In the genomic region with DNA sequence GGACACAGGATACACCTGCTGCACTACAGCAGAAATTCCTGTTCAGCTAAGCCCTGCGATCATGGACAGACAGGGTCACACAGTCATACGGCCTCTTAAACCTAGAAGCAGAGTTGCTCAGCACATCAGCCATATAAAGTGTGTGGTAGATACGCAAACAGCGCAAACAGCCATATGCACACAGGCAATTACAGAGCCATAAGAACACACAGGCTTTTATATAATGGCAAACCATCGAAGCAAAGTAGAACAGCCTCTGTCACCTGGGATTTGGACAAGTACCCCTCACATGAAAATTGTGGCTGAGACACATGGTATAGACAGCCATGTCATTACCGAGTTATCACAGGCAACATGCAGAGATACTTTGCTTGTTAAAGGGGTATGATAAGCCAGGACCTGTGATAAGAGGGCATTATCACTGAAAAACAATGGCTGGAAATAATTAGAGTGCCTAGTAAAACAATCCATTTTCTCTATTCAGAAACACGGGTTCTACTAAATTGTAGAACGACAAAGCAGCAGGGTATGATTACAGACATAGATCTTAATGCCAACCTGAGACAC, we compare ENCODE assay signal across 8 mouse cellular contexts. TPM values are rescaled to one million over a fixed set of nuclear protein-coding genes. Genes with fewer than 3 reads are reported as not detected.
DNase-seq lines count a peak whose midpoint lies in the region; ATAC-seq and TF ChIP-seq lines count a peak whose summit lies in the region.

No protein-coding gene starts in this region.

- H3ac ChIP-seq in myocyte (ENCODE audit: control insufficient read depth, insufficient read length) = no peak overlapping the region

- H3K79me2 ChIP-seq in myocyte (ENCODE audit: control insufficient read depth, insufficient read depth) = no peaks in the 10 kb centered on the region

- no peak for ATAC-seq in intestine, embryonic 14.5 days (replicated peaks; ENCODE audit: low FRiP score, low TSS enrichment, low read depth)
- ATAC-seq in activated CD4-positive, CD25-positive, alpha-beta regulatory T cell, adult 4 months = no peak

- no peak overlapping the region; the same call in 1 of the 2 replicates for H3K9ac ChIP-seq in intestine, embryonic 14.5 days (ENCODE audit: low read length)

- whole genome bisulfite sequencing in embryonic facial prominence, embryonic 10.5 days = 42% methylated on average over 8 of the region's 8 CpGs
- WGBS in intestine, embryonic 14.5 days = 32% methylated on average over 8 of the region's 8 CpGs

- no peak for TF ChIP-seq POLR2A in myocyte (IDR thresholded peaks at IDR 0.05; ENCODE audit: insufficient read length, low read depth)

- no peak for DNase-seq in layer of hippocampus, adult 2 months (ENCODE audit: low spot score in 2 of 2)
- DNase-seq in layer of hippocampus, adult 11-12 months (ENCODE audit: low spot score) = no peak
- no peak for DNase-seq in embryonic facial prominence, embryonic 10.5 days (ENCODE audit: low spot score)
- peak; percentile 69 for DNase-seq in intestine, embryonic 14.5 days (ENCODE audit: low spot score)
- no peak for DNase-seq in cerebellum, adult 11-12 months
- no peak for DNase-seq in layer of hippocampus, adult 9-10 months (ENCODE audit: low spot score)

- no peaks in the 10 kb centered on the region for H3K36me3 ChIP-seq in embryonic facial prominence, embryonic 10.5 days (replicated peaks)
- no peaks in the 10 kb centered on the region for H3K36me3 ChIP-seq in intestine, embryonic 14.5 days (ENCODE audit: control insufficient read depth, insufficient read depth, low read length)
- no peaks in the 10 kb centered on the region for H3K36me3 ChIP-seq in myocyte (ENCODE audit: control insufficient read depth, insufficient read depth)

- H3K27me3 ChIP-seq in embryonic facial prominence, embryonic 10.5 days (replicated peaks; ENCODE audit: low read depth, poor library complexity, severe bottlenecking) = peaks cover 44% of the 10 kb centered on the region
- 0 out of 2 replicates have a peak, but pooled peaks cover 11% of the 10 kb centered on the region for H3K27me3 ChIP-seq in intestine, embryonic 14.5 days (replicated peaks; ENCODE audit: control insufficient read depth, insufficient read depth, low read length)
- no peaks in the 10 kb centered on the region for H3K27me3 ChIP-seq in myocyte (ENCODE audit: control insufficient read depth, insufficient read depth, insufficient read length)

- H3K4me2 ChIP-seq in intestine, embryonic 14.5 days (ENCODE audit: low read length) = peak overlapping the region; percentile 98
- peak overlapping the region; percentile 95 for H3K4me2 ChIP-seq in myocyte (ENCODE audit: low read depth)

- no peak for TF ChIP-seq CTCF in layer of hippocampus, adult 2 months (conservative IDR thresholded peaks at IDR 0.05)

- peak overlapping the region; percentile 76 for H3K4me3 ChIP-seq in layer of hippocampus, adult 2 months
- peak overlapping the region; percentile 71 for H3K4me3 ChIP-seq in embryonic facial prominence, embryonic 10.5 days
- H3K4me3 ChIP-seq in intestine, embryonic 14.5 days (ENCODE audit: low read depth, low read length) = peak overlapping the region; percentile 48
- peak overlapping the region; percentile 24 for H3K4me3 ChIP-seq in myocyte

- H3K9me3 ChIP-seq in embryonic facial prominence, embryonic 10.5 days = no peaks in the 10 kb centered on the region
- no peaks in the 10 kb centered on the region for H3K9me3 ChIP-seq in intestine, embryonic 14.5 days (ENCODE audit: control insufficient read depth, low read length)

- H3K4me1 ChIP-seq in embryonic facial prominence, embryonic 10.5 days = peaks cover 68% of the 10 kb centered on the region
- H3K4me1 ChIP-seq in intestine, embryonic 14.5 days (replicated peaks; ENCODE audit: control insufficient read depth, insufficient read depth, low read length) = peaks cover 28% of the 10 kb centered on the region

- H3K27ac ChIP-seq in layer of hippocampus, adult 2 months = peak overlapping the region; percentile 100
- H3K27ac ChIP-seq in embryonic facial prominence, embryonic 10.5 days (replicated peaks) = peak overlapping the region; percentile 85
- H3K27ac ChIP-seq in intestine, embryonic 14.5 days (ENCODE audit: low read depth) = peak overlapping the region; percentile 85

TF ChIP-seq in myocyte, 11 proteins besides CTCF, POLR2A, EP300 and RAD21:
- no peak for TF ChIP-seq MYOD1 (IDR thresholded peaks at IDR 0.05; ENCODE audit: control insufficient read depth in 1 of 3, insufficient read length in 2 of 3, low read depth in 2 of 3)
- no peak for TF ChIP-seq SRF (IDR thresholded peaks at IDR 0.05; ENCODE audit: control insufficient read depth, insufficient read length, low read depth)
- no peak for TF ChIP-seq MYOG (IDR thresholded peaks at IDR 0.05; ENCODE audit: control insufficient read depth in 1 of 3, insufficient read depth in 1 of 3, insufficient read length in 2 of 3, low read depth in 2 of 3)
- TF ChIP-seq USF1 (IDR thresholded peaks at IDR 0.05; ENCODE audit: low read depth) = no peak
- no peak for TF ChIP-seq MAX (IDR thresholded peaks at IDR 0.05; ENCODE audit: low read depth)
- TF ChIP-seq CEBPB (IDR thresholded peaks at IDR 0.05; ENCODE audit: insufficient read depth, poor library complexity, severe bottlenecking) = no peak
- TF ChIP-seq TCF12 (IDR thresholded peaks at IDR 0.05; ENCODE audit: insufficient read depth, poor library complexity, severe bottlenecking) = no peak
- no peak for TF ChIP-seq POLR2AphosphoS2 (IDR thresholded peaks at IDR 0.05; ENCODE audit: insufficient read length, low read depth)
- TF ChIP-seq REST (IDR thresholded peaks at IDR 0.05; ENCODE audit: insufficient read depth, insufficient read length) = no peak
- no peak for TF ChIP-seq TCF3 (IDR thresholded peaks at IDR 0.05; ENCODE audit: insufficient read length, low read depth)
- no peak for TF ChIP-seq E2F4 (IDR thresholded peaks at IDR 0.05; ENCODE audit: insufficient read depth)

RNA-seq across cellular contexts. Expression of gene Hook2, which starts 3.9 kb away (rescaled TPM):
- total RNA-seq in layer of hippocampus, adult 2 months (2021) = 1 to 10 TPM; 9.2 to 10.0 TPM
- 19.5 and 20.0 TPM in 2 replicates for polyA plus RNA-seq in embryonic facial prominence, embryonic 10.5 days (2016; fragmentation: Nextera tagmentation; extraction: Ambion mirVana)
- 36.0 and 40.7 TPM in 2 replicates for polyA plus RNA-seq in intestine, embryonic 14.5 days (2014; fragmentation: Nextera tagmentation; extraction: Ambion mirVana)
- 9.3 TPM for polyA plus RNA-seq in myocyte (2012; fragmentation: generic; extraction: Trizol)
- polyA plus RNA-seq in activated CD4-positive, CD25-positive, alpha-beta regulatory T cell, adult 4 months (2017; shearing (Covaris generic)) = 1 to 10 TPM; 2.6 to 3.0 TPM

RNA-seq across cellular contexts. Expression of gene Junb, which starts 7.9 kb away (rescaled TPM):
- 10 to 100 TPM; 57.7 to 63.0 TPM for total RNA-seq in layer of hippocampus, adult 2 months (2021)
- polyA plus RNA-seq in embryonic facial prominence, embryonic 10.5 days (2016; fragmentation: Nextera tagmentation; extraction: Ambion mirVana) = 6.6 and 6.7 TPM in 2 replicates
- polyA plus RNA-seq in intestine, embryonic 14.5 days (2014; fragmentation: Nextera tagmentation; extraction: Ambion mirVana) = 14.4 and 17.2 TPM in 2 replicates
- polyA plus RNA-seq in myocyte (2012; fragmentation: generic; extraction: Trizol) = 140 TPM
- 10 to 100 TPM; 28.9 to 30.5 TPM for polyA plus RNA-seq in activated CD4-positive, CD25-positive, alpha-beta regulatory T cell, adult 4 months (2017; shearing (Covaris generic))

RNA-seq across cellular contexts. Expression of gene Rnaseh2a, which starts 16.9 kb away (rescaled TPM):
- total RNA-seq in layer of hippocampus, adult 2 months (2021) = 10 to 100 TPM; 43.0 to 46.9 TPM
- 147 and 148 TPM in 2 replicates for polyA plus RNA-seq in embryonic facial prominence, embryonic 10.5 days (2016; fragmentation: Nextera tagmentation; extraction: Ambion mirVana)
- polyA plus RNA-seq in intestine, embryonic 14.5 days (2014; fragmentation: Nextera tagmentation; extraction: Ambion mirVana) = 132 and 141 TPM in 2 replicates
- polyA plus RNA-seq in myocyte (2012; fragmentation: generic; extraction: Trizol) = 74.1 TPM
- polyA plus RNA-seq in activated CD4-positive, CD25-positive, alpha-beta regulatory T cell, adult 4 months (2017; shearing (Covaris generic)) = 10 to 100 TPM; 68.9 to 91.0 TPM

RNA-seq across cellular contexts. Expression of gene Prdx2, which starts 17.1 kb away (rescaled TPM):
- total RNA-seq in layer of hippocampus, adult 2 months (2021) = 100 to 1,000 TPM; 323 to 345 TPM
- 1,193 and 1,272 TPM in 2 replicates for polyA plus RNA-seq in embryonic facial prominence, embryonic 10.5 days (2016; fragmentation: Nextera tagmentation; extraction: Ambion mirVana)
- 771 and 821 TPM in 2 replicates for polyA plus RNA-seq in intestine, embryonic 14.5 days (2014; fragmentation: Nextera tagmentation; extraction: Ambion mirVana)
- polyA plus RNA-seq in myocyte (2012; fragmentation: generic; extraction: Trizol) = 432 TPM
- polyA plus RNA-seq in activated CD4-positive, CD25-positive, alpha-beta regulatory T cell, adult 4 months (2017; shearing (Covaris generic)) = 100 to 1,000 TPM; 246 to 312 TPM

RNA-seq across cellular contexts. Expression of gene Gm49661, which starts 17.2 kb away (rescaled TPM):
- total RNA-seq in layer of hippocampus, adult 2 months (2021) = not detected
- polyA plus RNA-seq in embryonic facial prominence, embryonic 10.5 days (2016; fragmentation: Nextera tagmentation; extraction: Ambion mirVana) = not detected in 2 replicates
- polyA plus RNA-seq in intestine, embryonic 14.5 days (2014; fragmentation: Nextera tagmentation; extraction: Ambion mirVana) = not detected in 2 replicates
- polyA plus RNA-seq in myocyte (2012; fragmentation: generic; extraction: Trizol) = not detected
- not detected for polyA plus RNA-seq in activated CD4-positive, CD25-positive, alpha-beta regulatory T cell, adult 4 months (2017; shearing (Covaris generic))

Comparison
In these comparisons a context has a peak if more than half of its experiments do, and no peak if none do; other contexts are left out.
1. H3K4me3 ChIP-seq: peak in every context shown above with its lines; median percentile 76 in layer of hippocampus, adult 2 months; 71 in embryonic facial prominence, embryonic 10.5 days; 48 in intestine, embryonic 14.5 days; 24 in myocyte.